Mouse (Mus musculus) kidney, postnatal 14 days (tissue): ENCODE measurements at regions not wholly inside any gene's neighbourhood (a gene's known extent, or its start where the extent isn't known, plus 50 kb on each side); places are given as distances from the start of the nearest gene placed in this dataset.

Experiments used
- DNase-seq: peaks from one replicate; pipeline ENCODE4 v3.0.0; 2022; ENCODE audit warnings: mixed read lengths

DNA sequence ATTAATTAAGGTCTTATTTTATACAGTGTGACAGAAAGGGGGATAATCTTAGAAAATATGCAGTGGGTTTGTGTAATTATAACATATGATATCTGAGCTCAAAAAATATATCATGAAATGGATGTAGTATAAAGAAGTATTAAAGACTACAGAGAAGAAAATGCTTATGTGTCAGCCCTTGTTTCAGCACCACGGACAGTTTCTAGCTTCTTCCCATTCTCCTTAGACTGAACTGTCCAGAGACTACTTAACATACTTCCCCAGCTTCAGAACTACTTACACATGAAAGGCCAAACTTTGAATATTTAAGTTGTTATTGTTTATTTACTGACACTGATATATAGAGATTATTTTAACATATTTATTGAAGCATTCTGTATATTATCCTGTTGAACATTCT, 578.4 kb downstream of the Nsun3 start:
- peak; percentile 1 for DNase-seq

DNA sequence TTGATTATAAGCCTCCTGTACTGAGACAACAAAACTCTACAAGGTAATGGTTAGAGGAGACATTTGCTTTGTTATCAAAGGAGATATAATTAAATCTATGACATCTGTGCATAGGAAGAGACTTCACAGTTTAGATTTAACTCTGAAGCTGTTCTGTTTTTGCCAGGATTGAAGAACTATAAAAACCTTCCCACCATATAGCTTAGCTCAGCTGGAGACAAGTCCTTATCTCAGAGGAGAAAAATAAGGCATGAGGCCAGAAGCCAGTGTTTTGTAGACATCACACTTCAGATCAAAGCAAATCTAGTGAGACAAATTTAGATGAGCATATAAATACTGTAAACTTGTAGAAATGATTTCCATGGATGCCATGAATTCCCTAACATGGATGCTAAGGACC, 603.6 kb downstream of the Nsun3 start:
- no peak for DNase-seq
